Mouse (Mus musculus): Measurements from ENCODE around the gene Mbd3l1.

Mbd3l1 gene

DNA sequence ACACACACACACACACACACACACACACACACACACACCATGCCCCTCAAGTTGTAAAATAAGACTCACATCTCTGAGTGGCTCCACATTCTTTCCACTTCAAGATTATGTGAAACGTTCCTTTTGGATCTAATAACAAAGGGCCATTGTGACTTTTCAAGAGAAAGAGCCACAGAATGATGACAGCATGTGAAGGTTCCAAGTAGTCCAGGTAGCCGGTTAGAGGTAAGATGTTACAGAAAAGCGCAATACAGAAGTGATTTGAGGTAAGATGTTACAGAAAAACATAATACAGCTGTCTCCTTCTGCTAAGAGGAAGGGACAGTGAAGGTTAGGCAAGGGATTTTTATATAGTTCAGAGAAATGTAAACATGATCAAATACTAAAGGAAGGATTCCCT is at the start of gene Mbd3l1, which contains the start of gene Zfp558:
TSS of gene Mbd3l1 (plus strand) at position 192 of the 400 bp plus-strand sequence.
TSS of gene Zfp558 (minus strand) at position 101 of the 400 bp plus-strand sequence.
- no peak for DNase-seq (ENCODE audit: extremely low read depth, low read depth)

DNA sequence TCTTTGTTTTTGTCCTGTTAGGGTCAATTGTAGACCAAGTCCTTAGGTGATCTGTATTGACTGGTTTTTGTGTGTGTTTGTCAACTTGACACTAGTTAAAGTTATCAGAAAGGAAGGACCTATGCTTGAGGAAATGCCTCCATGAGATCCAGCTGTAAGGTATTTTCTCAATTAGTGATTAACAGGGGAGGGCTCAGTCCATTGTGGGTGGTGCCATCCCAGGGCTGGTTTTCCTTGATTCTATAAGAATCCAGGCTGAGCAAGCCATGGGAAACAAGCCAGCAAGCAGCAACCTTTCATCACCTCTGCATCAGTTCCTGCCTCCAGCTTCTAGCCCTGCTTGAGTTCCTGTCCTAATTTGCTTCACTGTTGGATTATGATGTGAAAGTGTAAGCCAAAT is 47.8 kb upstream of the Mbd3l1 start, which contains the start of gene Mbd3l2:
TSS of gene Mbd3l2 (plus strand) at position 301 of the 400 bp plus-strand sequence.
- DNase-seq (ENCODE audit: extremely low read depth, low read depth) = no peak

DNA sequence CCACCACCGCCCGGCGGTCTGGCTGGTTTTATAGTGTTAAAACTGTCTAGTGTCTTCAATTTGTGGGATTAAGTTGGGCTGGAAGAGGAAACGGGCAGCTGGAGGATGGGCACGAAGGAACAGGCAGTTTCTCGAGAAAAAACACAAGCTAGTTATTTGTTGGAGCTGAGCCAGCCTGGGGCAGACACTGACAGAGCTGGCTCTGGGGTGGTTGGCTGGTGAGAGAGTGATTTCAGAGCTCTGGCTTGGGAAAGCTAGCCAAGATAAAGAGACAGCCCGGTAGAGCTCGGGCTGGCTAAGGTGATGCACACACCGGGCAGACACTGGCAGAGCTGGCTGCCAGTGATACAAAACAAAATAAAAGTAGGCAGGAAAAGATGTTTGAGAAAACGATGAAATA is 46.5 kb upstream of the Mbd3l1 start:
- DNase-seq (ENCODE audit: extremely low read depth, low read depth) = no peak

DNA sequence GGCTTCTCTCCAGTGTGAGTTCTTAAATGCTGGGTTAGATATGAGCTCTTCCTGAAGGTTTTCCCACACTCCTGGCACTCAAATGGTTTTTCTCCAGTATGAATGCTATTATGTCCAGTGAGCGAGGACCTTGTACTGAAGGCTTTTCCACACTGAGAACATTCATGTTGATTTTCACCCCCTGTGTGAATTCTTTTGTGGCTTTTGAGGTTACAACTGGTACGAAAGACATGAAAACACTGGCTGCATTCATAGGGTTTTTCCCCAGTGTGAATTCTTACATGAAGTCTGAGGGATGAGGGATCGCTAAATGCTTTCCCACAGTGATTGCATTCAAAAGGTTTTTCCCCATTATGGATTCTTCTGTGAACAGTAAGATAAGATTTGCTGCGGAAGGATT is 21.6 kb upstream of the Mbd3l1 start:
- no peak for DNase-seq (ENCODE audit: extremely low read depth, low read depth)

DNA sequence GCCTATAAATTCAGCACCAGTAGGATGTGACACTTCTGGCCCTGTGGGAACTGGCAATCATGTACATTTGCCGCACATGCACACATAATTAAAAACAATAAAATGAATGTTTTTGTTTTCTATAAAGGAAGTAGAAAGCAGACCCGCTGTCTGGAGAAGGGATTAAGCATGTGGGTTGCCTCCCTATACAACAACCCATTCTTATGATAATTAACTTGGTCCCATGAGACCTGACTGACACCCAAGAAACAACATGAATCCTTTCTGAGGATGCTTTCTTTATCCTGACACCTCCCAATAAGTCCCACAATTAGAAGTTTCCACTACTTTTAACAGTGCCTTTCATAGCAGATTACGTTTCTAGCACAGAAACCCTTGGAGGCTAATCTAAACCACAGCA is 10.8 kb upstream of the Mbd3l1 start:
- no peak for DNase-seq (ENCODE audit: extremely low read depth, low read depth)

DNA sequence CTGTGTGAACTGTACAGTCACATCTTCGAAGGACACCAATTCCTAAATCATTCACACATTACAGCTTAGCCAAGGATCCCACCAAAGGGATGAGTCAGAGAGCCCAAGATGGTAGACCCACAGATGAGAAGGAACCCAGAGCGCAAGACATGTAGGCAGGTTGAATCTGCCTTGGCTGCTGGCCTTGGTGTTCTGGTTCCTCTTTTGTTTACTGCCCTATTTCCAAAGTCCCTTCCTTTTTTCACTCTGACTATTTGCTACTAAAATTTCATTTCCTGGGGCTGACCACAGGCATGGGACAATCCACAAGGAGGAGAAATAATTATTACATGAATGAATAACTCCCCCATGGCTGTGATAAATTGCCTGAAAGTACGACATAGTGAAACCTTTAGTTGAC is 10.2 kb upstream of the Mbd3l1 start:
- DNase-seq (ENCODE audit: extremely low read depth, low read depth) = no peak

DNA sequence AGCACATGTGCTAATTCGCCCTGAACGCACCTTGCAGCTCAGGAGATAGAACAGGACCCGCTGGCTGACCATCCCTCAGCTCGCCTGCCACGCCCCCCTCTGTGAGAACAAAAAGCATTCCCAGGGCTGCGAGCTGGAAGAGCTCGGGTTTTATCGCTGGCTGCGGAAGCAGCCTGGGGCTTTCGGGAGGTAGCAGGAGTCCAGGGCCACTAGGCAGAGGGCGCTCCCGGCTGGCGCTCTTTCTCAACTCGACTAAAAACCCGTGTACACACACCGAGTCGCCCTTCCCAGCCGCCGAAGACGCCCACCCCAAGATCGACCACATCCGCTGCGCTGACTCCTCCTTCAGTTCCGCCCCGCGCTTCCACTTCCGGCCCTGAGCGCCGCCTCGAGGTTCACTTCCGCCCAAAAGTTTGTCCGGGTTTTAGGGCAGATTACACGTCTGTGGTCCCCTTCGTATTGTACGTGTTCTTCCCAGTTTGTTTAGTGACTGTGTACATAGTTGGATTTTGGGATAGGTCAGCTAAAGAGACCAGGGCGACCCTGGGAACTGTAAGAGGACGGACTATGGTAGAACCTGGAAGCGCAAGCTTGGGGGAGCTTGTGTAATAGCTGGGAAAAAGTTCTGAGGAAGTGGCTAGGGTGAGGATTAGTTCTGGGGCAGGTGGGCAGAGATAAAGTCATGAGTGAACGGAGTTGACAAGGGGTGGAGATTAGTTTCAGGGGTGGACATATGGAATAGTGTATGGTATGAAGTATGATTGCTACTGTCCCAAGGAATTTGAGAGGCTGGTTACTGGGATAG is 4.6 kb upstream of the Mbd3l1 start:
- no peak for DNase-seq (ENCODE audit: extremely low read depth, low read depth)

DNA sequence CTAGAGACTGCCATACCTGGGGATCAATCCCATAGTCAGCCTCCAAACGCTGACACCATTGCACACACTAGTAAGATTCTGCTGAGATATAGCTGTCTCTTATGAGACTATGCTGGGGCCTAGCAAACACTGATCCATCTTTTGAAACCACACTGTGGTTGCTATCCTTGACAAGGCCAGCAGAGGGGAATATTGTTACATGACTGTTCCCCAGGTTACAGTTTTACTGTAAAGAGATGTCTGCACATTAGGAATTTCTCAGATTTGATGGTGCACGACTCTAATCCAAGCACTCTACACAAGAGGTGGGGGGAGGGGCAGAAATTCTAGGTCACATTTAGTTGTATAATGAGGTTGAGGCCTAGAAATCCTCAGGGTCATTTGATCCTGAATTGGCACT is 29.9 kb downstream of the Mbd3l1 start:
- DNase-seq (ENCODE audit: extremely low read depth, low read depth) = no peak

Measured in MEL-GATA-1-ER (cell line).